Mouse (Mus musculus) MEL (cell line): ENCODE data around the gene Stk25. TPM values are rescaled to one million over a fixed set of nuclear protein-coding genes. Genes with fewer than 3 reads are reported as not detected.

ENCODE experiments used
- DNase-seq: peaks from one replicate; pipeline ENCODE4 v3.0.0; 2011; ENCODE audit warnings: low read depth, low spot score
- H3K27ac ChIP-seq: 2 replicates; pipeline ENCODE4 v1.5.1; 2012; ENCODE audit warnings: low read depth, mild to moderate bottlenecking, control low read depth, low read length, moderate library complexity; ENCODE audit not compliant: control insufficient read depth
- H3K27me3 ChIP-seq, 2 experiments: fragments of 150-350 bp in 1 of 2; sonication (generic) in 1 of 2; 2 replicates each; pipeline ENCODE4 v1.6.1; 2012; ENCODE audit warnings: low read length in 2 of 2, mild to moderate bottlenecking in 2 of 2, improper control_type of control experiment in 1 of 2, moderate library complexity in 1 of 2; ENCODE audit not compliant: insufficient read depth in 2 of 2, control insufficient read depth in 1 of 2
- H3K36me3 ChIP-seq, 2 experiments: 2 replicates each; pipeline ENCODE4 v1.6.1; 2012 to 2014; ENCODE audit warnings: low read length in 2 of 2, improper control_type of control experiment in 1 of 2, inconsistent platforms in 1 of 2, mild to moderate bottlenecking in 1 of 2; ENCODE audit not compliant: insufficient read depth in 2 of 2, control insufficient read depth in 1 of 2
- H3K4me1 ChIP-seq, 2 experiments: fragments of 150-350 bp in 1 of 2; sonication (generic) in 1 of 2; 2 replicates each; pipeline ENCODE4 v1.6.1; 2012; ENCODE audit warnings: low read length in 2 of 2, improper control_type of control experiment in 1 of 2, mild to moderate bottlenecking in 1 of 2; ENCODE audit not compliant: insufficient read depth in 2 of 2, control insufficient read depth in 1 of 2
- H3K4me3 ChIP-seq, 2 experiments: fragments of 150-350 bp in 1 of 2; sonication (generic) in 1 of 2; 2 replicates each; pipeline ENCODE4 v1.5.1; 2012; ENCODE audit warnings: low read depth in 2 of 2, low read length in 2 of 2, mild to moderate bottlenecking in 2 of 2, moderate library complexity in 2 of 2, control low read depth in 1 of 2, improper control_type of control experiment in 1 of 2; ENCODE audit not compliant: control insufficient read depth in 1 of 2, insufficient read depth in 1 of 2
- H3K79me2 ChIP-seq: 2 replicates; pipeline ENCODE4 v1.6.1; 2012; ENCODE audit warnings: mild to moderate bottlenecking, low read length, moderate library complexity; ENCODE audit not compliant: control insufficient read depth, poor library complexity, insufficient read depth
- H3K9ac ChIP-seq: 2 replicates; pipeline ENCODE4 v1.6.1; 2012; ENCODE audit warnings: low read depth, mild to moderate bottlenecking, control low read depth, low read length, moderate library complexity; ENCODE audit not compliant: control insufficient read depth, poor library complexity, severe bottlenecking
- H3K9me3 ChIP-seq: fragments of 150-350 bp; sonication (generic); replicated peaks from 2 replicates; pipeline ENCODE4 v1.6.1; 2012; ENCODE audit warnings: mild to moderate bottlenecking, low read length, improper control_type of control experiment, moderate library complexity; ENCODE audit not compliant: insufficient read depth
- CHD1 ChIP-seq: IDR thresholded peaks from 2 replicates; pipeline ENCODE4 v1.6.1; 2012; ENCODE audit warnings: low read depth, mild to moderate bottlenecking, inconsistent platforms, low read length, improper control_type of control experiment
- CHD2 ChIP-seq: IDR thresholded peaks from 2 replicates; pipeline ENCODE4 v1.6.1; 2011; ENCODE audit warnings: low read length, improper control_type of control experiment
- CTCF ChIP-seq, 3 experiments: IDR thresholded peaks in 2 of 3; conservative IDR thresholded peaks in 1 of 3; 2 replicates each; pipeline ENCODE4 v1.5.1; 2011 to 2012; ENCODE audit warnings: low read length in 3 of 3, low read depth in 2 of 3, mild to moderate bottlenecking in 2 of 3, improper control_type of control experiment in 1 of 3, inconsistent platforms in 1 of 3, mixed read lengths in 1 of 3, moderate library complexity in 1 of 3; ENCODE audit not compliant: control insufficient read depth in 1 of 3, insufficient read depth in 1 of 3, poor library complexity in 1 of 3, severe bottlenecking in 1 of 3
- ELF1 ChIP-seq: IDR thresholded peaks from 2 replicates; pipeline ENCODE4 v1.6.1; 2014; ENCODE audit warnings: low read depth, mild to moderate bottlenecking, inconsistent platforms, low read length, improper control_type of control experiment, moderate library complexity
- EP300 ChIP-seq, 2 experiments: IDR thresholded peaks; 2 replicates each; pipeline ENCODE4 v1.6.1; 2011; ENCODE audit warnings: improper control_type of control experiment in 2 of 2, low read length in 2 of 2, low read depth in 1 of 2, mild to moderate bottlenecking in 1 of 2
- ETS1 ChIP-seq: IDR thresholded peaks from 2 replicates; pipeline ENCODE4 v1.6.1; 2012; ENCODE audit warnings: low read depth, mild to moderate bottlenecking, inconsistent platforms, low read length, improper control_type of control experiment, moderate library complexity
- GATA1 ChIP-seq: IDR thresholded peaks from 2 replicates; pipeline ENCODE4 v1.6.1; 2011; ENCODE audit warnings: low read depth, low read length, improper control_type of control experiment
- MAX ChIP-seq: IDR thresholded peaks from 2 replicates; pipeline ENCODE4 v1.6.1; 2011; ENCODE audit warnings: low read length, improper control_type of control experiment
- MXI1 ChIP-seq: IDR thresholded peaks from 2 replicates; pipeline ENCODE4 v1.6.1; 2011; ENCODE audit warnings: mild to moderate bottlenecking, low read depth, low read length, improper control_type of control experiment
- MYC ChIP-seq: IDR thresholded peaks from 2 replicates; pipeline ENCODE4 v1.6.1; 2011; ENCODE audit warnings: low read depth, mild to moderate bottlenecking, low read length, improper control_type of control experiment, moderate library complexity
- NELFE ChIP-seq: IDR thresholded peaks from 2 replicates; pipeline ENCODE4 v1.6.1; 2011; ENCODE audit warnings: low read depth, low read length, improper control_type of control experiment
- NRF1 ChIP-seq: IDR thresholded peaks from 2 replicates; pipeline ENCODE4 v1.6.1; 2014; ENCODE audit warnings: low read depth, mild to moderate bottlenecking, inconsistent platforms, low read length, improper control_type of control experiment, moderate library complexity; ENCODE audit not compliant: poor library complexity, insufficient read depth, severe bottlenecking
- POLR2A ChIP-seq, 2 experiments: IDR thresholded peaks; 2 replicates each; pipeline ENCODE4 v1.6.1; 2011 to 2012; ENCODE audit warnings: low read length in 2 of 2, mild to moderate bottlenecking in 2 of 2, control low read depth in 1 of 2, improper control_type of control experiment in 1 of 2, low read depth in 1 of 2, moderate library complexity in 1 of 2; ENCODE audit not compliant: control insufficient read depth in 1 of 2, insufficient read depth in 1 of 2, poor library complexity in 1 of 2
- POLR2AphosphoS5 ChIP-seq: IDR thresholded peaks from 2 replicates; pipeline ENCODE4 v1.6.1; 2012; ENCODE audit warnings: low read depth, borderline replicate concordance, mild to moderate bottlenecking, inconsistent platforms, low read length, moderate library complexity, mixed read lengths
- RAD21 ChIP-seq: IDR thresholded peaks from 2 replicates; pipeline ENCODE4 v1.6.1; 2011; ENCODE audit warnings: mild to moderate bottlenecking, low read depth, low read length, improper control_type of control experiment
- SIN3A ChIP-seq: IDR thresholded peaks from 2 replicates; pipeline ENCODE4 v1.6.1; 2012; ENCODE audit warnings: low read length, improper control_type of control experiment, inconsistent platforms
- TCF12 ChIP-seq: IDR thresholded peaks from 2 replicates; pipeline ENCODE4 v1.6.1; 2014; ENCODE audit warnings: low read depth, mild to moderate bottlenecking, inconsistent platforms, low read length, improper control_type of control experiment, moderate library complexity
- UBTF ChIP-seq: IDR thresholded peaks from 2 replicates; pipeline ENCODE4 v1.6.1; 2012; ENCODE audit warnings: low read depth, mild to moderate bottlenecking, inconsistent platforms, low read length, improper control_type of control experiment, moderate library complexity, borderline replicate concordance; ENCODE audit not compliant: insufficient read depth
- USF1 ChIP-seq: IDR thresholded peaks from 2 replicates; pipeline ENCODE4 v1.6.1; 2014; ENCODE audit warnings: low read depth, mild to moderate bottlenecking, inconsistent platforms, low read length, improper control_type of control experiment, moderate library complexity
- ZC3H11A ChIP-seq: IDR thresholded peaks from 2 replicates; pipeline ENCODE4 v1.6.1; 2012; ENCODE audit warnings: low read depth, mild to moderate bottlenecking, inconsistent platforms, low read length, improper control_type of control experiment
- ZKSCAN1 ChIP-seq: IDR thresholded peaks from 2 replicates; pipeline ENCODE4 v1.6.1; 2012; ENCODE audit warnings: low read depth, mild to moderate bottlenecking, inconsistent platforms, low read length, improper control_type of control experiment, moderate library complexity
- ZNF384 ChIP-seq: IDR thresholded peaks from 2 replicates; pipeline ENCODE4 v1.6.1; 2012; ENCODE audit warnings: low read depth, mild to moderate bottlenecking, inconsistent platforms, low read length, improper control_type of control experiment
- polyA plus RNA-seq, 2 experiments: library from polyadenylated mRNA; stranded (reverse) in 1 of 2; unstranded in 1 of 2; fragments of >175 nt in 1 of 2; fragments of >200 nt in 1 of 2; gene quantifications; 2 replicates each; pipeline versions ENCODE4 v1.2.1 to v1.2.4; 2012; ENCODE audit warnings: low replicate concordance in 2 of 2, low read depth in 1 of 2; ENCODE audit not compliant: insufficient read length in 2 of 2, insufficient read depth in 1 of 2, missing spikeins in 1 of 2
- total RNA-seq: library from RNA; depleted of rRNA; stranded (reverse); fragments of 300-350 nt; gene quantifications from 2 replicates; pipeline ENCODE4 v1.2.3, GENCODE M21; 2012

Stk25 gene
- total and polyA plus RNA-seq, 3 experiments = 66.1 to 128 TPM; not detected in 1

DNA sequence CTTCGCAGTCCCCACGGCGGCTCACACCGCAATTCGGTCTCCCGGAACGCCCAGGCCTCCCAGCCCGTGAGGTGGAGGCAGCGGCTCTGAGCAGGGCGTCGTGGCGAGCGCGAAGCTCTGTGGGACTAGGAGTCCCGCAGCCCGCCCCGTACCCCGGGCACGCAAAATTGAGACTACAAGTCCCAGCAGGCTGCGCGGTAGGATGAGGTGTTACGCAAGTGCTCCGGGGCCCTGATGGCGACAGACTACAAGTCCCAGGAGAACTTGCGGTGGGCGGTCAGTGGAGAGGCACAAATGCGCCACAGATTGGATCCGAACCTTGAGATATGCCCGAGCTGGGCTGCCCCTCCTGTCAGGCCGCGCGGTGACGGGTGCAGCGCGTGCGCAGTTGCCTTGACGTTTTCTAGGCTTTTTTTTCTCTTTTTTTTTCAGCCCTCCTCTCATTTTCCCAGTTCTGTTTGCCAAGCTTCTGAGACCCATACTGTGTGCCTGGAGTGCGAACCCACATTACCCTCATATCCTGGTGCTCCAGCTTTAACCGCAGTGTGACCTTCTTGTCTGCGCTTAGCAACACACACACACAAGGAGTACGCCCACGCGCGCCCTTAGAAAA is 22.8 kb downstream of the Stk25 start (continued):
- TF ChIP-seq POLR2AphosphoS5 (no peak), UBTF (0 out of 2 replicates have a peak, but pooled peaks have one; percentile 81), RAD21 (no peak), GATA1 (peak; percentile 65), ZC3H11A (0 out of 2 replicates have a peak, but pooled peaks have one; percentile 6)

DNA sequence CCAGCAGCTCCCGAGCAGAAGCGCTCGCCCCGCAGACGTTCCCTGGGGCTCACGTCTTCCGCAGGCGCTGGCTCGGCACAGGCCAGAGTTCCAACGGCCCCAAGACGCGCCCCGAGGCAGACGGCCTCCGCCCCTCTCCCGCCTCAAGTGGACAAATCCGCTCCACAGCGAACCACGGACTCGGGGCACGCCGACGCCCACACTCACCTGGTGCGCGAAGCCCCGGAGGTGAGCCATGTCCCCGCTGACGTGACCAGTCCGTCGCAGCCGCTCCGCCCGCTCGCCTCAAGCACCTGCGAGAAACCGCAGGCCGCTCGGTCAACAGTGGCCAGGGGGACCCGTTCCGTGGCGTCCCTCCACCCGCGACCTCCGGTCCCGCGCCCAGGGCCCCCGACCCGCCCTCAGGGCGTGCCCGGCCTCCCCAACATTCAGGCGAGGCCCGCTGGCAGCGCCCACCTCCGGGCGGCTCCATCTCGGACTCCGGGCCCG is 23.3 kb downstream of the Stk25 start:
- H3K9me3 ChIP-seq = no peaks in the 10 kb centered on the region
- peak; percentile 69 for DNase-seq
- H3K4me1 ChIP-seq = peaks cover 43 to 44% of the 10 kb centered on the region in 2 experiments

DNA sequence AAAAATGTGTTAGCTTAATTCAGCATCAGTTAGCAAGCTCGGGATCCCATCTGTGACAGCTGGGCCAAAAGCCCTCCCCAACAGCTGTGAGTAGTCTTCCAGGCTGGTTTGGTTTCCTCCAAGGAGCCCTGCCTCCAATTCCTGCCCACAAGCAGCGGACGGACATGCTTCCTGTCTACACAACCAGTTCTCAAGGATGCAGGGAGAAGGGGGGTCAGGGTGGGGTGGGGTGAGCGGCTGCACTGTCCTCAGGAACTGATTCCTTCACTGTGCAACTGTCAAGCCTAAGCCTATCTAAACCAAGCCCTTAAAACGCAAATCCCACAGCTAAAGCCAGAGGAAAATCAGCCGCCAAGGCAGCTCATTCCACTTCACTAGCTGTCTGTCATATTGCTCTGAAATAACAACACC is 24.0 kb downstream of the Stk25 start:
- H3K27ac ChIP-seq = peak overlapping the region; percentile 52
- peaks cover 3 to 47% of the 10 kb centered on the region in 2 experiments; a peak in 3 of 4 replicates for H3K36me3 ChIP-seq
- H3K79me2 ChIP-seq = peaks cover 35% of the 10 kb centered on the region
- H3K9me3 ChIP-seq = no peaks in the 10 kb centered on the region
- peak overlapping the region; percentile 89 for H3K9ac ChIP-seq
- TF ChIP-seq CTCF (IDR thresholded peaks at IDR 0.05 in 2 of 3, conservative IDR thresholded peaks at IDR 0.05 in 1 of 3; ENCODE audit: control insufficient read depth in 1 of 3, insufficient read depth in 1 of 3, low read depth in 2 of 3, low read length in 3 of 3, poor library complexity in 1 of 3, severe bottlenecking in 1 of 3) (no peak), NELFE (no peak), SIN3A (peak; percentile 32; the same call in 1 of the 2 replicates), ETS1 (peak; percentile 58; the same call in 1 of the 2 replicates), ELF1 (0 out of 2 replicates have a peak, but pooled peaks have one; percentile 14), CHD2 (no peak)
- DNase-seq = peak; percentile 48
- no peaks in the 10 kb centered on the region for H3K27me3 ChIP-seq
- H3K4me3 ChIP-seq = peak overlapping the region; percentile 74 to 96
- peaks cover 43 to 44% of the 10 kb centered on the region in 2 experiments for H3K4me1 ChIP-seq

More for the DNA sequence above, 23.3 kb downstream of the Stk25 start:
- Histone ChIP-seq H3K9ac (peak overlapping the region; percentile 89), H3K79me2 (peaks cover 32% of the 10 kb centered on the region), H3K4me3 (peak overlapping the region; percentile 74 to 96), H3K36me3 (peaks cover 3 to 46% of the 10 kb centered on the region in 2 experiments; a peak in 3 of 4 replicates), H3K27me3 (no peaks in the 10 kb centered on the region), H3K27ac (peak overlapping the region; percentile 52)
- TF ChIP-seq USF1 (no peak), ZKSCAN1 (no peak), MXI1 (no peak; the same call in 1 of the 2 replicates), CHD1 (peak; percentile 87; the same call in 1 of the 2 replicates), POLR2A (IDR thresholded peaks at IDR 0.05; ENCODE audit: control insufficient read depth in 1 of 2, insufficient read depth in 1 of 2, low read depth in 1 of 2, low read length in 2 of 2, poor library complexity in 1 of 2) (peak in 1 of 2 experiments; percentile 64; a peak in 1 of 4 replicates), EP300 (IDR thresholded peaks at IDR 0.05; ENCODE audit: low read depth in 1 of 2, low read length in 2 of 2) (peak in 1 of 2 experiments; percentile 34; a peak in 1 of 4 replicates), TCF12 (no peak), MYC (no peak), GATA1 (no peak), MAX (peak; percentile 66), UBTF (no peak), CHD2 (no peak), NRF1 (no peak), ZNF384 (no peak)
